Mouse (Mus musculus): ENCODE data around the gene Olfr1388. TPM values are rescaled to one million over a fixed set of nuclear protein-coding genes. Genes with fewer than 3 reads are reported as not detected.
"Not testable (repeated sequence)": the region's sequence is repeated elsewhere in the genome, so short reads cannot be mapped to it uniquely, and the experiment has no call there.

The Olfr1388 gene
- 0.20 and 0.29 TPM in 2 replicates for polyA plus RNA-seq (2014; fragmentation: Nextera tagmentation; extraction: Ambion mirVana)

DNA sequence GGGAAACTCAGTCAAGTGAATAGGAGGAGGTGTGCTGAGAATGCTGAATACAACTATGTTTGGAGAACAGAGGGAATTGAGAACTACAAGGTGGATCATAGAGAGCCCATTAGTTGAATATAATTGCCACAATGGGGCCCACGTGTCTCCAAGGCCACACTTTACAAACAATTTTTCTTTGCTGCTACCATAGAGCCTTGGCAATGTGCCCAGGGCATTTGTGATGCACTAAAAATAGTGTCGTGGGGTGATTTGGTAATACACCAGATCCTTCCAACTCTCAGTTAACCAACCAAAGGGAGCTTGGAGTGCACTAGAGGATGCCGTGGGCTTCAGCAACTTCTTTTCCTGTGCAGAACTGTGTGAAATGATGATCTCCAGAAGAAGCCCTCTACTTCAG, at the start of gene Olfr1388:
Olfr1388 (plus strand) TSS at position 214 of the 400 bp plus-strand sequence.
- H3K36me3 ChIP-seq (ENCODE audit: control insufficient read depth, insufficient read depth, low read length), result no peaks in the 10 kb centered on the region
- H3K9ac ChIP-seq (replicated peaks; ENCODE audit: low read depth, low read length), result no peak within 1 kb of the TSS
- H3K9me3 ChIP-seq (ENCODE audit: control insufficient read depth, low read depth, low read length), result no peaks in the 10 kb centered on the region
- WGBS, result 58% methylated on average over 3 of the region's 3 CpGs
- no peak within 1 kb of the TSS for H3K4me3 ChIP-seq (ENCODE audit: low read depth, low read length)
- H3K4me1 ChIP-seq (ENCODE audit: control insufficient read depth, insufficient read depth, low read length), result no peaks in the 10 kb centered on the region
- no peak within 1 kb of the TSS for H3K4me2 ChIP-seq (replicated peaks; ENCODE audit: low read depth, low read length)
- H3K27me3 ChIP-seq (ENCODE audit: control insufficient read depth, insufficient read depth, low read length), result no peaks in the 10 kb centered on the region
- H3K27ac ChIP-seq (ENCODE audit: low read length), result no peak within 1 kb of the TSS
- ATAC-seq (ENCODE audit: insufficient number of reproducible peaks, insufficient read depth, low FRiP score, low read depth), result no peak

GRCm38 (mm10) chr11:49392707-49393106, 43.7 kb upstream of the Olfr1388 start:
- not testable (repeated sequence) for H3K27me3 ChIP-seq (ENCODE audit: control insufficient read depth, insufficient read depth, low read length); H3K27ac ChIP-seq (ENCODE audit: low read length); H3K4me1 ChIP-seq (ENCODE audit: control insufficient read depth, insufficient read depth, low read length); H3K9ac ChIP-seq (replicated peaks; ENCODE audit: low read depth, low read length); H3K4me3 ChIP-seq (ENCODE audit: low read depth, low read length); ATAC-seq (ENCODE audit: insufficient number of reproducible peaks, insufficient read depth, low FRiP score, low read depth); H3K9me3 ChIP-seq (ENCODE audit: control insufficient read depth, low read depth, low read length); H3K36me3 ChIP-seq (ENCODE audit: control insufficient read depth, insufficient read depth, low read length); H3K4me2 ChIP-seq (replicated peaks; ENCODE audit: low read depth, low read length)
- WGBS, result 72% methylated on average over 1 of the region's 1 CpGs

- no peak overlapping the region for H3K9ac ChIP-seq (replicated peaks; ENCODE audit: low read depth, low read length)
- H3K4me2 ChIP-seq (replicated peaks; ENCODE audit: low read depth, low read length), result no peak overlapping the region
- no peaks in the 10 kb centered on the region for H3K9me3 ChIP-seq (ENCODE audit: control insufficient read depth, low read depth, low read length)
- no peaks in the 10 kb centered on the region for H3K36me3 ChIP-seq (ENCODE audit: control insufficient read depth, insufficient read depth, low read length)
- 65% methylated on average over 3 of the region's 3 CpGs for WGBS
- H3K27me3 ChIP-seq (ENCODE audit: control insufficient read depth, insufficient read depth, low read length), result no peaks in the 10 kb centered on the region
- no peak overlapping the region for H3K4me3 ChIP-seq (ENCODE audit: low read depth, low read length)
- no peak for ATAC-seq (ENCODE audit: insufficient number of reproducible peaks, insufficient read depth, low FRiP score, low read depth)
- no peaks in the 10 kb centered on the region for H3K4me1 ChIP-seq (ENCODE audit: control insufficient read depth, insufficient read depth, low read length)
- H3K27ac ChIP-seq (ENCODE audit: low read length), result no peak overlapping the region
Measured at GRCm38 (mm10) chr11:49406784-49407183, 29.6 kb upstream of the Olfr1388 start.

- WGBS, result 20% methylated on average over 1 of the region's 1 CpGs
- H3K27ac ChIP-seq (ENCODE audit: low read length), result no peak overlapping the region
- H3K4me2 ChIP-seq (replicated peaks; ENCODE audit: low read depth, low read length), result no peak overlapping the region
- no peaks in the 10 kb centered on the region for H3K36me3 ChIP-seq (ENCODE audit: control insufficient read depth, insufficient read depth, low read length)
- no peaks in the 10 kb centered on the region for H3K4me1 ChIP-seq (ENCODE audit: control insufficient read depth, insufficient read depth, low read length)
- no peak overlapping the region for H3K4me3 ChIP-seq (ENCODE audit: low read depth, low read length)
- no peak for ATAC-seq (ENCODE audit: insufficient number of reproducible peaks, insufficient read depth, low FRiP score, low read depth)
- no peaks in the 10 kb centered on the region for H3K9me3 ChIP-seq (ENCODE audit: control insufficient read depth, low read depth, low read length)
- no peaks in the 10 kb centered on the region for H3K27me3 ChIP-seq (ENCODE audit: control insufficient read depth, insufficient read depth, low read length)
- H3K9ac ChIP-seq (replicated peaks; ENCODE audit: low read depth, low read length), result no peak overlapping the region
Measured at GRCm38 (mm10) chr11:49410540-49410939, 25.9 kb upstream of the Olfr1388 start.

DNA sequence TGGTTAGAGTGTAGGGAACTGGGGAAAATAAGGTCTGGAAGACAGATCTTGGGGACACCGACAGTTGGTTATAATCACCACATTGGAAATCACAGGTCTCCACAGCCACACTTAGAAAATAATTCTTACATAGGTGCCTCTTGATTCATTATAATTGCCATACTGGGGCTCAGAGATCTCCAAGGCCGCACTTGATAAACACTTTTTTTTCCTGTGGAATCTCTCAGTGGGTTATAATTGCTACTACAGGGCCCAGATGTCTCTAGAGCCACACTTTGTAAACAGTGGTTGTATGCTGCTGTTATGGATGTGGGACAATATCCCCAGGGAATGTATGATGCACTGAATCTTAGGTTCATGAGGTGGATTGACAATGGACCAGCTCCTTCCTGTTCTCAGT, 13.7 kb upstream of the Olfr1388 start, which contains the start of gene Olfr1389:
Olfr1389 (plus strand) TSS at position 301 of the 400 bp plus-strand sequence.
- Histone ChIP-seq H3K9ac (replicated peaks; ENCODE audit: low read depth, low read length) (no peak within 1 kb of the TSS), H3K4me2 (replicated peaks; ENCODE audit: low read depth, low read length) (no peak within 1 kb of the TSS), H3K27me3 (ENCODE audit: control insufficient read depth, insufficient read depth, low read length) (no peaks in the 10 kb centered on the region), H3K9me3 (ENCODE audit: control insufficient read depth, low read depth, low read length) (no peaks in the 10 kb centered on the region), H3K4me1 (ENCODE audit: control insufficient read depth, insufficient read depth, low read length) (no peaks in the 10 kb centered on the region), H3K27ac (ENCODE audit: low read length) (no peak within 1 kb of the TSS), H3K4me3 (ENCODE audit: low read depth, low read length) (no peak within 1 kb of the TSS), H3K36me3 (ENCODE audit: control insufficient read depth, insufficient read depth, low read length) (no peaks in the 10 kb centered on the region)
- no peak for ATAC-seq (ENCODE audit: insufficient number of reproducible peaks, insufficient read depth, low FRiP score, low read depth)
- 87% methylated on average over 2 of the region's 2 CpGs for WGBS

DNA sequence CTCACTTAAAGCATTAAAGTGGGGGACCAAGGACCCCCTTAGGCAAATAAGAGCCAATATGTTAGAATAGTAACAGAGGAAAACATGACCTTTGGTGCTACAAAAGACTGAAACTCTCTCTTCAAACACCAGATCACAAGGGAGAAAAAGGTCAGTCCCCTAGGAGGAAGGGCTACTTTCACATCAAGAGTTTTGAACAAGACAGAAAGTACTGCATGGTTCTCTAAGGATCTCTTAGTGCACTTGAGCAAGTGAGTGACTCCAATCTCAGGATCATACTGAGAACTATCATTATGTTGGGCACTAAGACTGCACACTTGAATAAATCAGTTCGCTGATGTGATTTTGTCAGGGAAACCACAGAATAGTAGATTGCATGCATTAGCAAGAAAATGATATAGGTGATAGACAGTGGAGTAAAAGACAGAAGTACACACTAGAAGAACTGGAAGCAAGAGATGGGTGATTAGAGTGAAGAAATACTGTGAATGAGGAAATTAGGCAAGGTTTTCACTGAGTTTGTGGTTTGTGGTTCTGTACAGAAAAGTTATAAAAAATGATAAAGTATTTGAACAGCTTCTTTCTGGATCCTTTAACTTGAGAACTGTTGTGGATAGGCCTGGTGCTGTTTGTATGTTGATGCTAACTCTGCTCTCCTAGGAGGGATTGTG, 11.0 kb upstream of the Olfr1388 start:
- no peaks in the 10 kb centered on the region for H3K27me3 ChIP-seq (ENCODE audit: control insufficient read depth, insufficient read depth, low read length)
- ATAC-seq (ENCODE audit: insufficient number of reproducible peaks, insufficient read depth, low FRiP score, low read depth), result no peak

DNA sequence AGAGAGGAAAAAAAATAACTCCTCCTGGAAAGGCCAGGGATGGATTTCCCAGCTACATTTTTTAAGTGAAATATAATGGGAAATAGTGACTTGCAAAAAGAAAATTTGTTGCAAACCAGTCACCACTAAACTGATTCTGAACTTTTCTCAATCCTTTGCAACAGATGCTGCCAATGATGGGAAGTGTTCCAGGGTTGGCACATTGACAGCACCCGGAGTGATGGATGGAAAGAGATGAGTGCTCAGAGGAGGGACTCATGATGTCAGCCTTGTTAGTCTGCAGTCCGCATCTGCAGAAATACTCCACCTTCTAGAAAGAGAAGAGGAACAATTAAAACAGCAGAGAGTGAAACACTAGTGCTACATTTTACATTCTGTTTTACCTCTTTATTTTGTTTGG, 6.8 kb upstream of the Olfr1388 start:
- no peaks in the 10 kb centered on the region for H3K4me1 ChIP-seq (ENCODE audit: control insufficient read depth, insufficient read depth, low read length)
- H3K27me3 ChIP-seq (ENCODE audit: control insufficient read depth, insufficient read depth, low read length), result no peaks in the 10 kb centered on the region
- no peak overlapping the region for H3K4me3 ChIP-seq (ENCODE audit: low read depth, low read length)
- no peaks in the 10 kb centered on the region for H3K36me3 ChIP-seq (ENCODE audit: control insufficient read depth, insufficient read depth, low read length)
- H3K9ac ChIP-seq (replicated peaks; ENCODE audit: low read depth, low read length), result no peak overlapping the region
- no peak overlapping the region for H3K27ac ChIP-seq (ENCODE audit: low read length)
- H3K4me2 ChIP-seq (replicated peaks; ENCODE audit: low read depth, low read length), result no peak overlapping the region
- WGBS, result 87% methylated on average over 2 of the region's 2 CpGs
- ATAC-seq (ENCODE audit: insufficient number of reproducible peaks, insufficient read depth, low FRiP score, low read depth), result no peak
- no peaks in the 10 kb centered on the region for H3K9me3 ChIP-seq (ENCODE audit: control insufficient read depth, low read depth, low read length)

More for the DNA sequence above, 11.0 kb upstream of the Olfr1388 start:
- Histone ChIP-seq H3K4me1 (ENCODE audit: control insufficient read depth, insufficient read depth, low read length) (no peaks in the 10 kb centered on the region), H3K9ac (replicated peaks; ENCODE audit: low read depth, low read length) (no peak overlapping the region), H3K36me3 (ENCODE audit: control insufficient read depth, insufficient read depth, low read length) (no peaks in the 10 kb centered on the region), H3K27ac (ENCODE audit: low read length) (no peak overlapping the region), H3K4me3 (ENCODE audit: low read depth, low read length) (no peak overlapping the region), H3K9me3 (ENCODE audit: control insufficient read depth, low read depth, low read length) (no peaks in the 10 kb centered on the region), H3K4me2 (replicated peaks; ENCODE audit: low read depth, low read length) (no peak overlapping the region)
- WGBS, result 83% methylated on average over 1 of the region's 1 CpGs

DNA sequence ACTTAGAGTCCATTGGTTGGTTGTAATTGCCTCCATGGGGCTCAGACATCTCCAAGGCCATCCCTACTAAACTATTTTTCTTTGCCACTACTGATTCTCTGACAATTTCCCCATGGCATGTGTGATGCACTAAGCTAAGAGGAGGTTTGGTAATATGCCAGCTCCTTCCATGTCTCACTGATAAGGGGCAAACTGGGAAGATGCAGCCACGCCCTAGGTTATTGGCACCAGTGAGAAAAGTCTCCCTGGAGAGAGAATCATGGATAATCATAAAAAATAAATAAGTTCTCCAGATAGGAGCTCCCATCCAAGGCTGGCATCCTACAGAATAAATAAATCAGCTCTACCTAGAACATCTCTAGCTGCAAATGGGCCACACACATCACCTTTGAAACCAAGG, 18.6 kb downstream of the Olfr1388 start, which contains the start of gene Olfr1387:
Olfr1387 (plus strand) TSS at position 301 of the 400 bp plus-strand sequence.
- Histone ChIP-seq H3K27ac (ENCODE audit: low read length) (no peak within 1 kb of the TSS), H3K4me1 (ENCODE audit: control insufficient read depth, insufficient read depth, low read length) (no peaks in the 10 kb centered on the region), H3K9me3 (ENCODE audit: control insufficient read depth, low read depth, low read length) (no peaks in the 10 kb centered on the region), H3K4me3 (ENCODE audit: low read depth, low read length) (no peak within 1 kb of the TSS), H3K4me2 (replicated peaks; ENCODE audit: low read depth, low read length) (no peak within 1 kb of the TSS), H3K36me3 (ENCODE audit: control insufficient read depth, insufficient read depth, low read length) (no peaks in the 10 kb centered on the region), H3K9ac (replicated peaks; ENCODE audit: low read depth, low read length) (no peak within 1 kb of the TSS), H3K27me3 (ENCODE audit: control insufficient read depth, insufficient read depth, low read length) (no peaks in the 10 kb centered on the region)
- no peak for ATAC-seq (ENCODE audit: insufficient number of reproducible peaks, insufficient read depth, low FRiP score, low read depth)
- WGBS, result 80% methylated on average over 1 of the region's 1 CpGs

DNA sequence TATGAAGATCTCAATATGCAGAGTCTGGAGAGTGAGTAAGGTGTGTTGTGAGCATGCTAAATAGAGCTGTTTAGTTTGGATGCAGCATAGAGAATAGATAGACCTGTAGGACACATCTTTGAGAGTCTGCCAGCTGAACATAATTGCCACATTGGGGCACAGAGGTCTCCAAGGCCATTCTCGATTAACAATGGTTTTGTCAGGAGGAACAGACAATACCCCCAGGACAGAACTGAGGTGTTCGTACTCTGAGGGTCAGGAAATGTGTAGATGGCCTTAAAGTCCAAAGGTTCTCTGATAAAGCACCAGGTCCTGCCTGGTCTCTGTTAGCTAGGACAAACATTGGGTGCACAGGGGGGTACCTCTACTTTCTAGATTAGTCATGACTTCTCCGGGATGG, 28.3 kb downstream of the Olfr1388 start, which contains the start of gene Olfr1386:
Olfr1386 (plus strand) TSS at position 301 of the 400 bp plus-strand sequence.
- H3K4me2 ChIP-seq (replicated peaks; ENCODE audit: low read depth, low read length); H3K4me3 ChIP-seq (ENCODE audit: low read depth, low read length); H3K9ac ChIP-seq (replicated peaks; ENCODE audit: low read depth, low read length); H3K36me3 ChIP-seq (ENCODE audit: control insufficient read depth, insufficient read depth, low read length); H3K27ac ChIP-seq (ENCODE audit: low read length); ATAC-seq (ENCODE audit: insufficient number of reproducible peaks, insufficient read depth, low FRiP score, low read depth); H3K9me3 ChIP-seq (ENCODE audit: control insufficient read depth, low read depth, low read length); H3K4me1 ChIP-seq (ENCODE audit: control insufficient read depth, insufficient read depth, low read length); H3K27me3 ChIP-seq (ENCODE audit: control insufficient read depth, insufficient read depth, low read length): not testable (repeated sequence)
- 83% methylated on average over 3 of the region's 3 CpGs for WGBS
